Mouse (Mus musculus) liver, embryonic 14.5 days (tissue): Measurements from ENCODE around the gene Ccl6.

Experiments used
- CTCF ChIP-seq: IDR thresholded peaks from 2 replicates; pipeline ENCODE4 v1.5.1; 2016; ENCODE audit warnings: antibody characterized with exemption, low read depth, control low read depth
- EP300 ChIP-seq: IDR thresholded peaks from 2 replicates; pipeline ENCODE4 v1.6.1; 2016; ENCODE audit warnings: antibody characterized with exemption, low read depth

GRCm38 (mm10) chr11:83578999-83579398, 13.9 kb downstream of the Ccl6 start:
- TF ChIP-seq EP300, result no peak
- 0 out of 2 replicates have a peak, but pooled peaks have one; percentile 7 for TF ChIP-seq CTCF
